Mouse (Mus musculus) heart, postnatal 25 days (tissue): ENCODE results near the gene Myoz1. TPM values are rescaled to one million over a fixed set of nuclear protein-coding genes. Genes with fewer than 3 reads are reported as not detected.

Experiments used
- DNase-seq: peaks from one replicate; pipeline ENCODE4 v3.0.0; 2022; ENCODE audit warnings: low spot score
- intact Hi-C: fragments of 180-260 bp; cut with DNase I; formaldehyde crosslinking; loops from one replicate; pipeline ENCODE4 v1.15.1; 2025
- total RNA-seq, 2 experiments: library from RNA; stranded (reverse); gene quantifications; 2 replicates each; pipeline ENCODE4 v1.2.3; 2021

Myoz1 gene
- total RNA-seq, 2 experiments from 2014 or later, result 0.39 to 0.67 TPM

- intact Hi-C loops, result loop anchor here (2.0 kb wide), 1 partner anchor 19 kb away; no protein-coding TSS in a partner anchor
- DNase-seq, result peak; percentile 92
These were observed 17.9 kb upstream of the Myoz1 start, which contains the start of gene Sec24c for GRCm38 (mm10) chr14:20674064-20674833. TSS of gene Sec24c (plus strand) at chr14:20674308.

DNA sequence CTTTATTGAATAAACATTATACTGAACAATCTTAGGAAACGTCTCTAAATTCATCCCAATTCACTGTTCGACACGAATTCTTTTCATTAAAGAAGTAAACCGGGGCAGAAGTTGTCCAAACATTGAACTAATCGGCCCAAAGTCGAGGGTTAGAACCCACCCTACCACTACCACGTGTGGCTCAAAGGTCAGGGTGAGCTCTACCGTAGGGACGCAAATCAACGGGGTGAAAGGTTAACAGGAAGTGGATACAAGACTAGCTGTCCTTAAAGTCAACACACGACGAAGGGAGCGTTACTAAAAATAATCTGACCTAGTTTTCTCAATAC is 17.4 kb upstream of the Myoz1 start:
- intact Hi-C loops, result loop anchor here (2.0 kb wide), 1 partner anchor 19 kb away; no protein-coding TSS in a partner anchor
- no peak for DNase-seq

GRCm38 (mm10) chr14:20672990-20673389 is 16.6 kb upstream of the Myoz1 start:
- intact Hi-C loops, result no loop called here
- DNase-seq, result no peak

- intact Hi-C loops, result loop anchor here (10.0 kb wide), 1 partner anchor 273 kb away; the partner anchor contains the start of gene Mrps16
- DNase-seq, result peak; percentile 29
These were observed 11.9 kb upstream of the Myoz1 start, which contains the start of gene Synpo2l for GRCm38 (mm10) chr14:20668154-20668810. TSS of gene Synpo2l (minus strand) at chr14:20668354.

DNA sequence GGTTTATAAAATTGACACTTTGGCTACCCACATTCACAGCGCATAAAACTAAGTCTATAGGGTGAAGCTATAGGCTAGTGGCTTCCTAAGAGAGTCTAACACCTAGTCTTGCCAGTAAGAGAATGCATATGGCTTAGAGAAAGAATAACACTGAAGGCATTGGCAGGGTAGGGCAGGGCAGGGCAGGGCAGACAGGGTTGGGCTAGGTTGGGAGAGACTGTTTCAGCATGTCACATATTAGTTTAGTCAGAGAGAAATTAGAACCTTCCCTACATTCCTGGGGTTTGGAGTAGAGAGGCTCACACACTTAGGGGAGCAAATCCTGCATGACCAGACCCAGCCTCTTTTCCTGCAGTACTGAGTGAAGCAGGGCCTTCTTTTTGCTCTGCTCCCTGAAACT is 11.1 kb upstream of the Myoz1 start:
- intact Hi-C loops, result loop anchor here (10.0 kb wide), 1 partner anchor 273 kb away; the partner anchor contains the start of gene Mrps16
- DNase-seq, result no peak

- intact Hi-C loops, result loop anchor here (5.0 to 10.0 kb wide), 2 partner anchors 187 to 270 kb away; partner anchors contain the start of gene Mrps16
- no peak for DNase-seq
These were observed 8.1 kb upstream of the Myoz1 start for GRCm38 (mm10) chr14:20664436-20664835.

- intact Hi-C loops, result loop anchor here (5.0 to 10.0 kb wide), 2 partner anchors 186 to 269 kb away; partner anchors contain the start of gene Mrps16
- no peak for DNase-seq
These were observed 7.3 kb upstream of the Myoz1 start for GRCm38 (mm10) chr14:20663601-20664000.

DNA sequence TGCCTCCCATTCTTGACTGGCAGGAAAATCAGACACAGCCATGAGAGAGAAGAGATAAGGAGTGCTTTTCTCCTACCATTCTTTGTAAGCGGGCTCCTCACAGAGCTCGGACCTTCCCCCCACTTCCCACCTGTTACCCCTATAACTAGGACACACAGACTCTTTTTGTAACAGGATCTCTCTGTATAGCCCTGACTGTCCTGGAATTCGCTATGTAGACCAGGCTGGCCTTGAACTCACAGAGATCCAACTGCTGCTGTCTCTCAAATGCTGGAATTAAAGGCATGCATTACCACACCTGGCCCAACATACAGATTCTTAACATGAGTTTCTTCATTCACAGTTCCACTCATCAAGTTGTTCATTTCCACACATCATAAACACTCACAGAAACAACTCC is 6.4 kb upstream of the Myoz1 start:
- no peak for DNase-seq
- intact Hi-C loops, result loop anchor here (5.0 to 10.0 kb wide), 2 partner anchors 185 to 268 kb away; partner anchors contain the start of gene Mrps16

- intact Hi-C loops, result loop anchor here (2.0 to 10.0 kb wide), 3 partner anchors 21 to 267 kb away; partner anchors contain the start of genes Mrps16 and Usp54
- DNase-seq, result no peak
These were observed 5.5 kb upstream of the Myoz1 start for GRCm38 (mm10) chr14:20661661-20662331.

GRCm38 (mm10) chr14:20660827-20661660 is 4.7 kb upstream of the Myoz1 start:
- intact Hi-C loops, result loop anchor here (2.0 to 10.0 kb wide), 3 partner anchors 20 to 266 kb away; partner anchors contain the start of genes Mrps16 and Usp54
- DNase-seq, result peak; percentile 89

DNA sequence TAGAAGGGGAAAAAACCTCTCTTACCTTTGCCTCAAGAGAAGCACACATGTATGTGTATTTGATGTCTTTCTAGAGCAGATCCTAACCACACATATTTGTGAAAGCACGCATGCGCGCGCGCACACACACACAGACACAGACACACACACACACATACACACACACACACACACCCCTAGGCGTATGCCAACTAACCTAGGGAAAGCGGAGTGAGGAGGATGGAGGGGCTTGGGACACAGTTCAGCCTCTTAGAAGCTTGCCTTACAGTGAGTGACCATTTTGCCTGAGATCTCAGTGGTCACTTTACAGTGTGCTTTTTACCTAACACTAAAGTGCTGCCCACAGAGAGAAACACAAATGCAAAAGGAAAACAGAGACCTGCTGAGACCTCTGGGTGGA is 3.3 kb upstream of the Myoz1 start:
- intact Hi-C loops, result loop anchor here (2.0 to 10.0 kb wide), 3 partner anchors 19 to 265 kb away; partner anchors contain the start of genes Mrps16 and Usp54
- DNase-seq, result no peak

- intact Hi-C loops, result loop anchor here (1.0 kb wide), 1 partner anchor 83 kb away; no protein-coding TSS in a partner anchor
These were observed 2.6 kb upstream of the Myoz1 start for GRCm38 (mm10) chr14:20658902-20659301.

GRCm38 (mm10) chr14:20658326-20658725 is 2.0 kb upstream of the Myoz1 start:
- intact Hi-C loops, result loop anchor here (1.0 kb wide), 1 partner anchor 82 kb away; no protein-coding TSS in a partner anchor
- no peak for DNase-seq

More at GRCm38 (mm10) chr14:20658902-20659301, 2.6 kb upstream of the Myoz1 start:
- DNase-seq, result no peak

GRCm38 (mm10) chr14:20655731-20656130 is 609 bp downstream of the Myoz1 start:
- DNase-seq, result no peak
- intact Hi-C loops, result no loop called here

- no peak for DNase-seq
These were observed 1.5 kb downstream of the Myoz1 start for GRCm38 (mm10) chr14:20654690-20655421.

GRCm38 (mm10) chr14:20651722-20652256 is 4.6 kb downstream of the Myoz1 start:
- no peak for DNase-seq
- intact Hi-C loops, result no loop called here

More at GRCm38 (mm10) chr14:20654690-20655421, 1.5 kb downstream of the Myoz1 start:
- intact Hi-C loops, result no loop called here

GRCm38 (mm10) chr14:20651000-20651399 is 5.3 kb downstream of the Myoz1 start:
- DNase-seq, result peak; percentile 40
- intact Hi-C loops, result no loop called here

- DNase-seq, result no peak
- intact Hi-C loops, result no loop called here
These were observed 10.0 kb downstream of the Myoz1 start for GRCm38 (mm10) chr14:20646381-20646780.
